Mouse (Mus musculus) hindbrain, embryonic 13.5 days (tissue): ENCODE measurements around the gene Pdzrn3. TPM values are rescaled to one million over a fixed set of nuclear protein-coding genes. Genes with fewer than 3 reads are reported as not detected.
A peak's percentile ranks its signal among the peaks of the same experiment; 100 is the strongest.

Experiments used
- ATAC-seq: fragments of 200-750 bp; cut with Nextera tagmentation; 2 replicates; pipeline ENCODE4 v1.8.0; 2017; ENCODE audit warnings: moderate TSS enrichment; ENCODE audit not compliant: low FRiP score
- H3K27ac ChIP-seq: fragments of 300-500 bp; sonication (generic); 2 replicates; pipeline ENCODE4 v1.5.1; 2015; ENCODE audit warnings: inconsistent platforms, mild to moderate bottlenecking, moderate library complexity
- H3K27me3 ChIP-seq: fragments of 300-500 bp; sonication (generic); 2 replicates; pipeline ENCODE4 v1.6.1; 2015; ENCODE audit warnings: mild to moderate bottlenecking, inconsistent platforms
- H3K36me3 ChIP-seq: fragments of 300-500 bp; sonication (generic); 2 replicates; pipeline ENCODE4 v1.6.1; 2015; ENCODE audit warnings: mild to moderate bottlenecking, inconsistent platforms
- H3K4me1 ChIP-seq: fragments of 300-500 bp; sonication (generic); replicated peaks from 2 replicates; pipeline ENCODE4 v1.6.1; 2015; ENCODE audit warnings: inconsistent platforms
- H3K4me2 ChIP-seq: fragments of 300-500 bp; sonication (generic); 2 replicates; pipeline ENCODE4 v1.6.1; 2015; ENCODE audit warnings: inconsistent platforms, mild to moderate bottlenecking, moderate library complexity
- H3K4me3 ChIP-seq: fragments of 300-500 bp; sonication (generic); 2 replicates; pipeline ENCODE4 v1.5.1; 2015; ENCODE audit warnings: mild to moderate bottlenecking, inconsistent platforms
- H3K9ac ChIP-seq: fragments of 300-500 bp; sonication (generic); 2 replicates; pipeline ENCODE4 v1.6.1; 2015; ENCODE audit warnings: mild to moderate bottlenecking, inconsistent platforms
- H3K9me3 ChIP-seq: fragments of 300-500 bp; sonication (generic); 2 replicates; pipeline ENCODE4 v1.6.1; 2016; ENCODE audit warnings: inconsistent platforms
- WGBS: fragments of 180-500 bp; shearing (Covaris S2); methylation state at CpG from one replicate; pipeline ENCODE4 v1.1.7; 2015; 5-methylcytosine and 5-hydroxymethylcytosine counted together
- polyA plus RNA-seq: library from polyadenylated mRNA; unstranded; fragments of >200 nt; fragmentation: Nextera tagmentation; extraction: Ambion mirVana; gene quantifications from 2 replicates; pipeline ENCODE4 v1.2.1, GENCODE M21; 2015

Gene Pdzrn3
- polyA plus RNA-seq, 1 experiment from 2014 or later, result 28.8 TPM

DNA sequence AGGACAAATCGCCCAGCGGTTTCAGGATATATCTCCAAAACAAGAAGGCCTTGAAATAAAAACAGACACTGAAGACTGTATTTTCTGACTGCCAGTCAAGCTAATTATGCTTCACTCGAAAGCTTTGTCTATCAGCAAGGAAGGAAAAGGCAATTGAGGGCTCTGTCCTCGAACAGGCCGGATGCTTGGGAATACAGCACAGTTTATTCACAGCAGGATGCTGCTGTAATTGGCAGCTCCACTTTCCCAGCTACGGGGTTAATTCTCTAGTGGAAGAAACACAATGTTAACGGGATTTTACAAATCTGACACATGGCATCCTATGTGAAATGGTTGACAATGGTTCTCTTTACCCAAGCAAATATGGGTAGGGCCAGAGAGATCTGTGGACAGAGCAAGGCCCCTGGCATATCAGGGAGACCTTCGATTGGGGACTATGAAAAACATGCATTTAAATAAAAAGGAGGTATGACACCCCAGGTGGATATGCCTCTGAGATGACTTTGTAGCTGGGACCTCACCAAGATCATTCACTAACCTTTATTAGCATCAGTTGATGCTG is 150.3 kb downstream of the Pdzrn3 start:
- 22% methylated on average over 8 of the region's 8 CpGs for WGBS
- ATAC-seq, result no peak
- no peak overlapping the region for H3K4me2 ChIP-seq
- H3K27me3 ChIP-seq, result no peaks in the 10 kb centered on the region
- H3K36me3 ChIP-seq, result no peaks in the 10 kb centered on the region
- H3K9me3 ChIP-seq, result no peaks in the 10 kb centered on the region
- H3K9ac ChIP-seq, result no peak overlapping the region
- peak overlapping the region; percentile 71 for H3K27ac ChIP-seq
- peaks cover 25% of the 10 kb centered on the region for H3K4me1 ChIP-seq
- no peak overlapping the region for H3K4me3 ChIP-seq

DNA sequence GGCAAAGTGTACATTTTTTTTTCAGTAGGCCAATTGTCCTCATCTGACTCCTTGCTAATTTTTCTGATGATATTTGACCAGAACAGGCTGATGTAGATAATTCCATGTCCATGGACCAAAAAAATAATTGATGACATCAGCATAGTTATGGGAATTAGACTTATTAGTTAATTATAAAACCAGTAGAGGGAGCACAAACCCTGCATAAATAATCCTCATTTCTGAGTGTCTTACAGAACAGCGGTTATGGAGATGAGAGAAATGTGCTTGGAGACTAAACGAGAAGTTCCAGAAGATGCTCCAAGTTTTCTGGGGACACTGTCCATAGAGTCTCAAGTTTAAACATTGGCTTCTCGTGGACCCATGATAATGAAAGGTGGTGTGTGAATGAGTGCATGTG is 157.4 kb downstream of the Pdzrn3 start:
- no peaks in the 10 kb centered on the region for H3K9me3 ChIP-seq
- H3K9ac ChIP-seq, result no peak overlapping the region
- H3K4me2 ChIP-seq, result no peak overlapping the region
- no peak overlapping the region for H3K4me3 ChIP-seq
- no peak overlapping the region for H3K27ac ChIP-seq
- H3K27me3 ChIP-seq, result no peaks in the 10 kb centered on the region
- 63% methylated on average over 3 of the region's 3 CpGs for WGBS
- peaks cover 15% of the 10 kb centered on the region; the same call in 1 of the 2 replicates for H3K4me1 ChIP-seq
- no peaks in the 10 kb centered on the region for H3K36me3 ChIP-seq
- no peak for ATAC-seq

DNA sequence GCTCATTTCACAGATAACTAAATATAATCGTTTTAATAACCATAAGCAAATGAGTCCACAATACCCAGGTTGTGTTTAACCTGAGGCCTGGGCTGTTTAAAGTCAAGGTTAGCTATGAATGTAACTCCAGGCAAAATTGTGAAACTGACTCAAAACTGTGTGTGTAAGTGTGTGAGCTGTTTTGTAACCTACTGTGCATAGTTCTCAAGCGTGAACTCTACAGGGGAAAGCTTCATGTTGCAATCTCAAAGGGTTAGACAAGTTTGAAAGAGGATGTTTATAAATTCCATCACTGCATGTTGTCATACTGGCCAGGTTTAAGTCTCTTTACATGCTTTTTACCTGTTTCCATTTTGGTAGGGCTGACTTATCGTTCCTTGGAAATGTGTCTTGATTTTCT is 158.7 kb downstream of the Pdzrn3 start:
- Histone ChIP-seq H3K9me3 (no peaks in the 10 kb centered on the region), H3K36me3 (no peaks in the 10 kb centered on the region), H3K4me1 (peaks cover 7% of the 10 kb centered on the region; the same call in 1 of the 2 replicates), H3K27me3 (no peaks in the 10 kb centered on the region), H3K4me2 (no peak overlapping the region), H3K4me3 (no peak overlapping the region), H3K27ac (no peak overlapping the region), H3K9ac (no peak overlapping the region)
- ATAC-seq, result no peak
- WGBS, result 87% methylated on average over 3 of the region's 3 CpGs

DNA sequence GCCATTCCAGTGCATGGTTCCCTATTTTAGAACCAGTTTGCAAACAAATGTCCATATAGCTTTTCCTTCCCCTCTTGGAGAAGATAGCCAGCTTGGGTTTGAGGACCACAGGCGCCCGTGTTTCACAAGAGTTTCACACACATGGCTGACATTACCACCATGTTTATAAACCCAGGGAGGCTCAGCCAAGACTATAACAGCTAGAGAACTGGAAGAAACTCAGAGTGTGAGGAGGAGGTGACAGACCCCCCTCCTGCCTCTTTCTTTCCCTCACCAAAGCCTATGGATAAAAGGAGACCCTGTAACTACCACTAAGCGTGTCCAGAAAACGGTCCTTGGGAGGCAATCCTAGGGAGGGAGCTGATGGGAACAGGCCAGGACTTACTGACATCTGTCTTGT is 159.5 kb downstream of the Pdzrn3 start:
- Histone ChIP-seq H3K4me3 (no peak overlapping the region), H3K4me1 (peaks cover 7% of the 10 kb centered on the region; the same call in 1 of the 2 replicates), H3K27me3 (no peaks in the 10 kb centered on the region), H3K9me3 (no peaks in the 10 kb centered on the region), H3K4me2 (no peak overlapping the region), H3K27ac (no peak overlapping the region), H3K9ac (no peak overlapping the region), H3K36me3 (no peaks in the 10 kb centered on the region)
- no peak for ATAC-seq
- 78% methylated on average over 4 of the region's 4 CpGs for WGBS

DNA sequence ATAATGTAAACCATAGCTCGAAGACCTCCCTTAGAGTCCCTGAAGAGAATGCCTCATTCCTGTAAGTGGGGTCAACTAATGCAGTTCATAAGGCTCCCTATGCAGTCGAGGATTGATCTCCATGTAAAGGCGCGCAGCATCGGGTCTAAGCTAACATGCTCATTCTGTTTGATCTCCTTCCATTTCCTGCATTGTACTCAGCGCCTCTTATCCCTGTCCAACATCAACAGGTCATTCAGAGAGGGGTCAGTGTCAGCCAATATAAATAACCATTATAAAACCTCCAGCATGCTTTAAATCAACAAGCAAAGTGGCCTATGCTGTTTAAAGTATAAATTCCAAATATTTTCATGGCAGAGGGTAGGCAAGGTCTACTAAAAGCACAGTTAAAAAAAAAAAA is 159.9 kb downstream of the Pdzrn3 start:
- no peak overlapping the region for H3K9ac ChIP-seq
- no peak overlapping the region for H3K27ac ChIP-seq
- WGBS, result 75% methylated on average over 6 of the region's 6 CpGs
- H3K4me1 ChIP-seq, result peaks cover 11% of the 10 kb centered on the region
- no peak overlapping the region for H3K4me2 ChIP-seq
- no peaks in the 10 kb centered on the region for H3K9me3 ChIP-seq
- ATAC-seq, result no peak
- H3K27me3 ChIP-seq, result no peaks in the 10 kb centered on the region
- H3K36me3 ChIP-seq, result no peaks in the 10 kb centered on the region
- H3K4me3 ChIP-seq, result no peak overlapping the region

DNA sequence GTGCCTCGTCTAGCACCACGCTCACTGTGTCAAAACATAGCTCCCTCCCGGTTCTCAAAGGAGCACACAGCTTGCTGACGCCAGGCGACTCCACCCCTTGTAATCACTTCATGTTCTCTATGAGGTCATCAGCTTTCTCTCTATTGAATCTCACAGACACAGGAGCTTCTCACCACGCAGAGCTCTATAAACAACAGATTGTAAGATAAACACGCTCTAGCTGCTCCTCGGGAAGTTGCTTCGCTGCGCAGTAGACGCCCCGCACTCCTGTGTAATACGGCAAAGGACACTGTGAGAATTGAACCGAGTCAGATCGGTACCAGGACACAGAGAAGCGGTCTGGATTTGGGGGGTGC is 162.3 kb downstream of the Pdzrn3 start:
- no peak for ATAC-seq
- Histone ChIP-seq H3K9me3 (no peaks in the 10 kb centered on the region), H3K27me3 (no peaks in the 10 kb centered on the region), H3K4me2 (no peak overlapping the region), H3K36me3 (no peaks in the 10 kb centered on the region), H3K4me3 (no peak overlapping the region), H3K27ac (no peak overlapping the region), H3K4me1 (peaks cover 24% of the 10 kb centered on the region), H3K9ac (no peak overlapping the region)
- 64% methylated on average over 16 of the region's 16 CpGs for WGBS

DNA sequence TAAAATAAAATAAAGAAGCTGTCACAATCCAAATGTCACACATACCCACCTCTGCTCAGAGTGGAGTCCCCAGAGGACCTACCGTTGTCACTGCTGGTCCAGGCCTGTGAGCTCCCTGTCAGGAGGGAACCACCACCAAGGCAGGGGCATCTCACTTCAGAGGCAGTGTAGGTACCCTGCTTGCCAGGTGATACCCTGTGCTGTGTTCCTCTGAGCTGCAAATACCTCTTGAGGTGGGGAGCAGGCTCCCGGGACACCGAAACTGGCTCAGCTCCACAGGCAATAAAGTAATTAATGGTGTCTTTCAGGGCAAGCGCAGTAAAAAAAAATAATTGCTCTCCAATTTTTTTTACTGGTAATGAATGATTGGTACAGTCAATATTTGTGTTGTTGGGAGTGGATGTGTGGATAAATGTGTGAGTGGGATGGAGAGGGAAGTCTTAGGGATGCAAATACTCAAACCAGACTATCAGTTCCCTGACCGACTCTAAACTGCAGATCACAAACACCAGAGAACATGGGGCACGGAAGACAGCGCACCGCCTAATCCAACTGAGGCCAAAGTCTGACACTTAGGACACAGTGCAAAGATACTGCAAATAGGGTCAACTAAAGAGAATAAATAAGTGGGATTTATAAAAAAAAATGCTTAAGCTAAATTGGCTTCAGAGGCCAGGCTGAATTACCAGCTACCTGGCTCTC is 162.8 kb downstream of the Pdzrn3 start:
- no peak overlapping the region for H3K4me3 ChIP-seq
- no peaks in the 10 kb centered on the region for H3K36me3 ChIP-seq
- H3K9ac ChIP-seq, result no peak overlapping the region
- no peak overlapping the region for H3K27ac ChIP-seq
- H3K4me1 ChIP-seq, result peaks cover 24% of the 10 kb centered on the region
- H3K9me3 ChIP-seq, result no peaks in the 10 kb centered on the region
- WGBS, result 87% methylated on average over 8 of the region's 8 CpGs
- ATAC-seq, result no peak
- H3K4me2 ChIP-seq, result no peak overlapping the region
- H3K27me3 ChIP-seq, result no peaks in the 10 kb centered on the region

DNA sequence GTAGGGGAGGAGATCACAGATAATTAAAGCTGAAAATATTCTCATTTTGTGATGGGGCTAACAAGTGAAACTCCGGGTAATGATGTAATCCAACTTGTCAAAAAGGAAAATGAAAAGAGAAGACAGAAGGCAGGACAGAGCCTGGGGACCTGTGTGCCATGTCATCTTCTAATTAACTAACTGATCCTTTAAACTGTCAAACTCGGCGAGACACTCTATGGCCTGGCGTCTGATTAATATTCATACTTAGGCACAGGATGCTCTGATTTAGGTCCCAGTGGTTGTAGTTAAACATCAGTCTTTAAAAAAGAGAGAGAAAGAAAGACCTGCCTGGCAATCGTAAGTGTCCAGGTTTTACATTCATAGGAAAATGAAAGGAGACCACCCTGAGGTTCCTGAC is 164.6 kb downstream of the Pdzrn3 start:
- Histone ChIP-seq H3K9ac (no peak overlapping the region), H3K27ac (no peak overlapping the region), H3K4me2 (no peak overlapping the region), H3K4me3 (no peak overlapping the region), H3K27me3 (peaks cover under 1% of the 10 kb centered on the region; the same call in 1 of the 2 replicates), H3K9me3 (no peaks in the 10 kb centered on the region), H3K36me3 (no peaks in the 10 kb centered on the region), H3K4me1 (peaks cover 24% of the 10 kb centered on the region)
- ATAC-seq, result no peak
- WGBS, result 57% methylated on average over 5 of the region's 5 CpGs

DNA sequence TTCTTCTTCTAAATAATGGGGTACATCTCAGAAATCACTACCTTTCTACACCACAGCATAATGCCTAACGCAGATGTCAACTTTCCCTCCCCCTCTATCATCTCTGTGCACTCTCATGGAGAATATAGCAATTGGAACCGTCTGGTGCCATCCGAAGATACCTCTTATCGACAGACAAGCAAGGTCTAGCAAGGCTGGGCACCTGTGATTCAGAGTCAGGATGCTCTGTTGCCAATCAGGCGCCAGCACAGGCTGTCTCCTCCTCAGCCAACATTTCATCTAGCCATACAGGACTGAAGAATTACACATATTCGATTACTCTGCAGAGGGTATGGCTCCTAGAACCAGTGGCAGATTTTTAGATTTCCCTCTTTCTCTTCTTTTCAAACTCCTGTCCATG is 165.6 kb downstream of the Pdzrn3 start:
- H3K9me3 ChIP-seq, result no peaks in the 10 kb centered on the region
- WGBS, result 93% methylated on average over 6 of the region's 6 CpGs
- H3K27me3 ChIP-seq, result peaks cover 4% of the 10 kb centered on the region; the same call in 1 of the 2 replicates
- no peak overlapping the region for H3K4me2 ChIP-seq
- peak overlapping the region; percentile 44; the same call in 1 of the 2 replicates for H3K27ac ChIP-seq
- H3K36me3 ChIP-seq, result no peaks in the 10 kb centered on the region
- peaks cover 21% of the 10 kb centered on the region for H3K4me1 ChIP-seq
- ATAC-seq, result no peak
- H3K4me3 ChIP-seq, result no peak overlapping the region
- no peak overlapping the region for H3K9ac ChIP-seq

DNA sequence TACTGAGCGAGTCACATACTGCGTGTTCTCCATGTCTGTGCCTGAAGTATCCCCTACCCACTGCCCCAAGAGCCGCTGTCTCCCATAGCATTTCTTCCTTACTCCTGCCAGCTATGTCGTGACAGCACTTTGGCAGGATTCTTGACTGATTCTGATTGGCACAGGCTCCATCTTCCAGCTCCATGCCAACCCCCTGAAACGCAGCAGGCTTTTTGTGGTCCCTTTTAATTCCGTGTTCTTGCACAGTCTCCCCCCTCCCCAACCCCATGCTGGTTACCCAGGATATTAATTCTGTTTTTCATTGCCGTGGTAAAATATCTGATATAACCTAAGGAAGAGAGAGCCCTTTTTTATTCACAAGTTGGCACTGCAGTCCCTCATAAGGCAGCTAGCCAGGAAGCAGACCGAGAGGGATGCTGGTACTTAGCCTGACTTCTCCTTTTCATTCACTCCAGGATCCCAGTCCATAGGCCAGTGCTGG is 166.3 kb downstream of the Pdzrn3 start:
- peaks cover 4% of the 10 kb centered on the region; the same call in 1 of the 2 replicates for H3K27me3 ChIP-seq
- no peak overlapping the region for H3K9ac ChIP-seq
- no peak overlapping the region for H3K4me3 ChIP-seq
- no peaks in the 10 kb centered on the region for H3K36me3 ChIP-seq
- peak overlapping the region; percentile 44 for H3K27ac ChIP-seq
- peak; percentile 87 for ATAC-seq
- WGBS, result 66% methylated on average over 8 of the region's 8 CpGs
- no peaks in the 10 kb centered on the region for H3K9me3 ChIP-seq
- H3K4me1 ChIP-seq, result peaks cover 21% of the 10 kb centered on the region
- no peak overlapping the region for H3K4me2 ChIP-seq

DNA sequence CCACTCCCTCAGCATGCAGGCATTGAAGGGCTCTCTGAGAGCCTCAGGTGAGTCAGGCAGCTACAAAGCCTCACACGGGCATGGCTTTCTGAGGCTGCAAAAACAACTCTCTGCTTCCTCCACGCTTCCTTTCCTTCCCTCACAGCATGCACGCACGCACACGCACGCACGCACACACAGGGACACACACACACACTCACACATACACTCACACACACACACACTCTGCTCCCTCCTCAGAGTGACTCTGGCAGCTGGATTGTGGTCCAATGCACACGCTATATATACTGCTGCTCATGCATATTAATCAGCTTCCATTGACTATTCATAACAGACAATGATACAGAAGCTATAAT is 178.8 kb downstream of the Pdzrn3 start:
- under 1% methylated on average over 8 of the region's 8 CpGs for WGBS
- peak overlapping the region; percentile 71 for H3K9ac ChIP-seq
- peak; percentile 71 for ATAC-seq

DNA sequence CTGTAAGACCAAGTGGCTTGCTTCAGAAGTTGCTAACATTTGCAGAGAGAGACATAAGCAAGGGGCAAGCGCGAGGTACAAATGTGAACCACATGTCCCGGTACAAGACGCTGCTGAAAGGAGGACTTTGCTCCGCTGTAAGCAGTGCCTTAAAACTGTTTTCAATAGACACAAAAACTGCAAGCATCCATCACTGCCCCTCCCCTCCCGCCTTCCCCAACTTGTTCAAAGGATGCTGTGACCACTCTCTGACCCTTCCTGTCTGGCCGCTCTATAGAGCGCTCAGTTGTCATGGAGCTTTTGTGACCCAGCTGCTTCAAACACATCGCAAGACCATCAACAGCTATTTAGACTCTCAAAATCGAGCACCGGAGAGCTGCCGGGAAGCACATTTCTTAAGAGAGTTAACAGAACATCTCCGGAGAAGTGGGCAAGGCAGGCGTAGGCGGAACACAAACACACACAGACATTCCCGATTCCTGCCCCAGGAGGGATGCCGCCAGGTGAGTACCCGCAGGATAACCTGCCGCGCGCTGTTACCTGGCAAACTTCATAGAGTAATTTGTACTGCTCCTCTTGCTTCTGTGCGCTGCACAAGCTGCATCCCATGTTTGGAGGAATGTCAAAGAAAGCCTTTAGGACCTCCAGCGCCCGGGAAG is 179.3 kb downstream of the Pdzrn3 start:
- 1% methylated on average over 24 of the region's 24 CpGs for WGBS

More for the DNA sequence above, 178.8 kb downstream of the Pdzrn3 start:
- Histone ChIP-seq H3K27me3 (peaks cover 4% of the 10 kb centered on the region; the same call in 1 of the 2 replicates), H3K4me3 (peak overlapping the region; percentile 49), H3K9me3 (no peaks in the 10 kb centered on the region), H3K36me3 (no peaks in the 10 kb centered on the region), H3K27ac (peak overlapping the region; percentile 86), H3K4me1 (peaks cover 64% of the 10 kb centered on the region), H3K4me2 (peak overlapping the region; percentile 78)

More for the DNA sequence above, 179.3 kb downstream of the Pdzrn3 start:
- H3K27me3 ChIP-seq, result peaks cover 4% of the 10 kb centered on the region; the same call in 1 of the 2 replicates
- H3K9me3 ChIP-seq, result no peaks in the 10 kb centered on the region
- peak overlapping the region; percentile 86 for H3K27ac ChIP-seq
- H3K36me3 ChIP-seq, result no peaks in the 10 kb centered on the region
- ATAC-seq, result peak; percentile 69
- H3K4me3 ChIP-seq, result peak overlapping the region; percentile 49
- peak overlapping the region; percentile 78 for H3K4me2 ChIP-seq
- peak overlapping the region; percentile 71 for H3K9ac ChIP-seq
- peaks cover 69% of the 10 kb centered on the region for H3K4me1 ChIP-seq
